Mouse (Mus musculus) layer of hippocampus, postnatal 14 days (tissue): Measurements from ENCODE around the gene Magt1. TPM values are rescaled to one million over a fixed set of nuclear protein-coding genes. Genes with fewer than 3 reads are reported as not detected.
"Not testable (repeated sequence)": the region's sequence is repeated elsewhere in the genome, so short reads cannot be mapped to it uniquely, and the experiment has no call there.

Experiments
- DNase-seq, 2 experiments: peaks; one replicate each; pipeline ENCODE4 v3.0.0; 2021 to 2022; ENCODE audit warnings: low spot score in 2 of 2, mixed read lengths in 1 of 2
- long read RNA-seq, 2 experiments: library from polyadenylated mRNA; stranded (forward); transcript quantifications; one replicate each; pipeline ENCODE4 v2.0.0; 2021
- total RNA-seq, 2 experiments: library from RNA; stranded (reverse); gene quantifications; 2 replicates each; pipeline ENCODE4 v1.2.3; 2021

Magt1 gene
- total RNA-seq = 10 to 100 TPM; 17.6 TPM
- long read RNA-seq, experiment 1, full-length matches to known transcripts = 9 of 11 reads
- long read RNA-seq, experiment 1, partial matches to known transcripts = 0 of 11 reads
- long read RNA-seq, experiment 1, other reads (novel, unspliced or antisense) = 2 of 11 reads
- long read RNA-seq, experiment 2, full-length matches to known transcripts = 9 of 11 reads
- long read RNA-seq, experiment 2, partial matches to known transcripts = 0 of 11 reads
- long read RNA-seq, experiment 2, other reads (novel, unspliced or antisense) = 2 of 11 reads

GRCm38 (mm10) chrX:106011465-106012159 lies at the start of gene Magt1:
Gene Magt1, minus strand, starts transcription at chrX:106011906.
- peak; percentile 65 to 81 for DNase-seq

- no peak for DNase-seq
Measured at GRCm38 (mm10) chrX:106048191-106048590, 36.5 kb upstream of the Magt1 start.

DNA sequence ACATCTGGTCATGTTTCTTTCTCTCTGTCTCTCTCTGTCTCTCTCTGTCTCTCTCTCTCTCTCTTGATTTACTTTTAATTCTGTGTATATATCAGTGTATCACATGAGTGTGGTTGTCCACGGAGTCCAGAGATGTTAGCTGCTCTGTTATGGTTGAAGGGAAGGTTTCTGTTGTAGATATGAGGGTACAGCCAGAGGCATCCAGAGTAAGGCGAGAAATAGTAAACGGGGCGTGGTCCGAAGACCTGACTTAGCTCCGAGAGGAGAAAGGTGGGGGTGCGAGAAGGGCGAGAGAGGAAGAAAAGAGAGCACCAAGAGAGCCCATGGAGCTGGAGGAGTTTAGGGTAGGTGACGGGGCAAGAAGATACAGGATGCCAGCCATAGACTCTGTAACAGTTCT lies 34.2 kb upstream of the Magt1 start:
- no peak for DNase-seq

DNA sequence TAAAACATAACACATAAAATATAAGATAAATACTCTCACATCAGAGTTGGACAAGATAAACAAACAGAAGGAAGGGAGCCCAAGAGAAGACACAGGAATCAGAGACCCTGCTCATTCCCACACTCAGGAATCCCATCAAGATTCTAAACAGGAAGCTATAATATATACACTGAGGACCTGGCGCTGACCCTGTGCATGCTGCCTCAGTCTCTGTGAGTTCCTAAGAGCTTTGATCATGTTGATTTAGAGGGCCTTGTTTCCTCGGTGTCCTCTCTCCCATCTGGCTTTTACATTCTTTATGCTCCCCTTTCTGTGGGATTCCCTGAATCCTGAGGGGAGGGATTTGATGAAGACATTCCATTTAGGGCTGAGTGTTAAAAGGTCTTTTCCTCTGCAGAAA lies 33.7 kb upstream of the Magt1 start:
- no peak for DNase-seq

DNA sequence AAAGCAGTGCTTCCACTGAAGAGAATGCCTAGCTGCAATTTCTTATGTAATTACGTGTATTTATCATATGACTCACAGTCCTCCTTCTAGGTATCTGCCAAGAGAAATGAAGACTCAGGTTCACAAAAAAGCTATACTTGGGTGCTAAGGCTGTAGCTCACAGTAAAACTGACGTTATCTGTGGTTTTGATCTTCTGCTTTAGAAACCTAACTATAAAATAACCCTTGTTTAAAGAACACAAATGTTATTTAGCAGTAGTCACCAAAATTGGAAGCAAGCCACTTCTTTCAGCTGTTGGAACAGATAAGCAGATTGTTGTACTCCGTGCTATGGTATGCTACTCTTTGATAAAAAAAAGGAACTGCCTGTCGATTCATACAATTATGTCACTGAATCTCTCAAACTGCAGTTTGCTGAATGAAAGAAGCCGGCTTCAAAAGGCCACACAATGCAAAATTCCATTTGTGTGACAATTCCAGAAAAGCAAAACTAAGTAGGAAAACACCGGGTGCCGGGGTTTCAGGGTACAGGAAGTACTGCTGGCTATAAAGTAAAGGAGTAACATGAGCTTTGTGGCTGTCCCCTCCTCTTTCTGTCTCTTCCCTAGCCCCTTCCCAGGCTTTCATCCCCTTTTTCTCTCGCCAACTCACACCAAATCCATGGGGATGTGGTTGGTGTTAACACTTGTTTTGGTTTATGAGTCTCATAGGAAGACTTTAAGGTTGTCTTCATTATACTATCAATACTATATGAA lies 32.3 kb upstream of the Magt1 start:
- DNase-seq = peak in 1 of 2 experiments; percentile 58

- no peak for DNase-seq
Measured at GRCm38 (mm10) chrX:106037185-106037752, 25.6 kb upstream of the Magt1 start.

- no peak for DNase-seq
Measured at GRCm38 (mm10) chrX:106035727-106036126, 24.0 kb upstream of the Magt1 start.

GRCm38 (mm10) chrX:106031124-106031523 lies 19.4 kb upstream of the Magt1 start:
- DNase-seq = no peak

GRCm38 (mm10) chrX:106030176-106030575 lies 18.5 kb upstream of the Magt1 start:
- DNase-seq = no peak

DNA sequence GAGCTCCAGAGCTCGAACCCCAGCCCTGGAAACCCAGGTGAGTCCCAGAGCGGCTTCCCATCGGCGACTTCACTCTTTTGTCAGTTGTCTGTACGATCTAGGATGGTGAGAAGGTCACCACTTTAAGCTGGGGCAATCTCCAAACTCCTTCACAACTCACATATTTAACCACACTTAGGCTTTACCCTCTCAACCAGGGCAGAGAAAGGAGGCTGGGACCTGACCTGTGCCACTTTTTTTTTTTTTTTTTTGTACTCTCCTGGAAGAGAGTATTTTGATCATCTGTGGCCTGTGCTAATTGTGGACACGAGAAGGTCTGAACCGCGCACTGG lies 15.6 kb upstream of the Magt1 start:
- no peak for DNase-seq

DNA sequence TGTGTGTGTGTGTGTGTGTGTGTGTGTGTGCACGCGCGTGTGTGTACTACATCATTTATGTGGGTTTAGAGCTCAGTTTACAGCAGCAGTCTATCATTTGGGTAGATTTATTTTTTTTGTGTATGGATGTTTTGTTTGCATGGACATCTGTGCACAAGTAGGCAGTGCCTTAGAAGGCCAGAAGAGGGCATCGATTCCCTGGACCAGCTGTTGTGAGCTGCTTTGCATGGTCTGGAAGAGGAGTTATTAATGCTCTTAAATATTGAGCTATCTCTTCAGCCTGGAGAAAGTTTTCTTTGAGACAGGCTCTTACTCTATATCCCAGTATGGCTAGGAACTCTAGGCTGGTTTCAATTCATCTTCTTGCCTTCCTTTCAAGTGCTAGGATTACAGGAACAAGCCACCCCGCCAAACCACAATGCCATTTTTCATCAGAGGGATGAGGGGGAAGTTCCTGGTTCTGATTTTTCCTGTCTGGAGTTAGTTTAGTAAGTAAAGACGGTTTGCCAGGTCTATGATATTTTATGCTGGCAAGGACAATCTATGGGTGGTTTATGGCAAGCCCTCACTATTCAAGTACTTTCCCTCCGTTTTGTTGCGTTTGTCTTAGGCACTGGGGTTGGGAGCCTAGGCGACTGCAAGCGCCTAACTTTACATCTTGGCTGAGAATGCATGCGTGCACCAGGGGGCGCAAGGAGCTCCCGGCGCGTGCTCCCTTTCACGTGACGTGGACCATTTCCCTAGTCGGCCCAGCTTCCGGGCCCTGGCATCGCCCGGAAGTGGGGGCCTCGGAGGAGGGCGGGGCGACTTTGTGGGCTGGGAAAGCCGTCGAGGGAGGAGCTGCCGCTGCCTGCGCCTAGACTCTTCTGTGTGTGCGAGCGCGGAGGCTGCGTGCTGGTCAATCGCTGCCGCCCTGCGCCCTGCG lies 15.0 kb upstream of the Magt1 start, which contains the start of gene Atp7a:
TSS of gene Atp7a (plus strand) at position 859 of the 925 bp plus-strand sequence.
- DNase-seq = peak; percentile 84 to 92

DNA sequence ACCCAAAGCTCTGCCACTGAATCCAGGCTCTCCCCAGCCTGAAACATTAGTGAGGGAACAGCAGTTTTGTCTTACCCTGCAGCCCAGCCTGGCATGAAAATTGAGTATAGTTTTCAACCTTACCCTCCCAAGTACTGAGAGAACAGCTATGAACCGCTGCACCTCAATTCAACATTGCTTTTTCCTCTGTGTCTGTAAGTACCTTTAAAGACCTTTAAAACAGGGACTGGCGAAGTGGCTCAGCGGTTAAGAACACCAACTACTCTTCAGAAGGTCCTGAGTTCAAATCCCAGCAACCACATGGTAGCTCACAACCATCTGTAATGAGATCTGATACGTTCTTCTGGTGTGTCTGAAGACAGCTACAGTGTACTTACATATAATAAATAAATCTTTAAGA lies 5.8 kb upstream of the Magt1 start:
- no peak for DNase-seq

GRCm38 (mm10) chrX:106017102-106017501 lies 5.4 kb upstream of the Magt1 start:
- no peak for DNase-seq

DNA sequence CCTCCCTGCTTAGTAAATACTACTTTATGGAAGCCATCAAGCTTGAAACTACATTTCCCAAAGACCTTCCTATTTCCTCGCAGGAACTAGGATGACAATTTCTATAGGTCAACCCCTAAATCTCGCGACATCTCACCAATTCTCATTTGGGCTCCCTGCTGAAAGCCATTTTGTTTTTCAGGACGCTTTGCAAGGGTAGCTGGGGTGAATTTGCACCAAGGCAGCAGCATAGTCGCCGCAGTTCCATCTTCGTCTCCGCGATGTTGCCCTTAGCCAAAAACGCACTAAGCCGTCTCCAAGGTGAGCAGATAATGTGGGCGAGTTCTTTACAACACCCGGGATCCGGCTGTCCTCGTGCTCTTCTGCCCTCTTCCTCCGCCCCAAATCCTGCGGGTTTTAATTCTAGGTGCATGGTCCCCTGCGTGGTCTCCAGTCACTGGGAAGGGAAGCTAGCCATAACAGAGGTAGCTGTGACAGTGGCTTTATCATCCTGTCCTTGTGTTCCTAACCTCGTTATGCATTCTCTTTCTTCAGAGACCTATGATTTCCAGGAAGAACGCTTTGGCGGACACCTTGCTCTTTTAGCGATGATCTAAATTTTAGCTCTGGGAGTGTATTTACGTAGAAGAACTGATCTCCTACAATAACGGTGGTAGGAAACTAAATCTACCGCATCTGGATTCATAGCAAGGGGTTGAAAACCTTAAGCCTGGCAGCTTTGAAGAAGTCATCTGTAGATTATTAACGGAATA lies 4.0 kb upstream of the Magt1 start, which contains the start of gene Cox7b:
TSS of gene Cox7b (plus strand) at position 130 of the 752 bp plus-strand sequence.
- peak; percentile 61 to 85 for DNase-seq

DNA sequence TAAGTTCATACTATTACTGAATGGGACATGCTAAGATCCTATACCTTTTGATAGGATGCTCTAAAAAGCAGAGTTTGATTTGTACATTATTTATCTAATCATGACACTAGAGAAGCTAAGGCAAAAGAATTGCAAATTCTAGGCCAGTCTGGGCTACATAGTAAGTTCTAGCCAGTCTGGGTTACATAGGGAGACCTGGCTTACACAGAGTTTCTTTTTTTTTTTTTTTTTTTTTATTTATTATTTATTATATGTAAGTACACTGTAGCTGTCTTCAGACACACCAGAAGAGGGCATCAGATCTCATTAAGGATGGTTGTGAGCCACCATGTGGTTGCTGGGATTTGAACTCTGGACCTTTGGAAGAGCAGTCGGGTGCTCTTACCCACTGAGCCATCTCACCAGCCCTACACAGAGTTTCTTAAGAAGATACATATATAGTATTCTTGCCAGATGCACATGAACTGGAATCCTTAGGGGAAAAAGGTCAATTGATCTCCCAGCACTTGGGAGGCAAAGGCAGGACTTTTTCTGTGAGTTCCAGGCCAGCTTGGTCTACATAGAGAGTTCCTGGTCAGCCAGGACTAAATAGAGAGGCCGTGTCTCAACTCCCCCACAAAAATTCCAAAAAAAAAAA lies 3.2 kb upstream of the Magt1 start:
- not testable (repeated sequence) for DNase-seq

DNA sequence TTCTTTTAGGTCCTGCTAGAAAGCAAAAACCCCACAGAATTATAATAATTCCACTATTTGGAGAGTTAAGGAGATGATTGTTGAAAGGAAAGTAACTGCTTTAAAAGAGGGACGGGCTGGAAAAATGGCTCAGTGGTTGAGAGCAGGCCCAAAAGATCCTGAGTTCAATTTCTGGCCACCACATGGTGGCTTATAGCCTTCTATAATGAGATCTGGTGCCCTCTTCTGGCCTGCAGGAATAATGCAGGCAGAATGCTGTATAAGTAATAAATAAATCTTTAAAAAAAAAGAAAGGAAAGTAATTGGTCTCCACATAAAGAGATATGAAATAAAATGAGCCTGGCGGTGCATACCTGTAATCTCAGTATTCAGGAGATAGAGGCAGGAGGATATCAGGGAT lies 1.5 kb upstream of the Magt1 start:
- DNase-seq = peak in 1 of 2 experiments; percentile 41

GRCm38 (mm10) chrX:106012559-106012958 lies 853 bp upstream of the Magt1 start:
- no peak for DNase-seq

GRCm38 (mm10) chrX:106010762-106011161 lies 944 bp downstream of the Magt1 start:
- DNase-seq = no peak

DNA sequence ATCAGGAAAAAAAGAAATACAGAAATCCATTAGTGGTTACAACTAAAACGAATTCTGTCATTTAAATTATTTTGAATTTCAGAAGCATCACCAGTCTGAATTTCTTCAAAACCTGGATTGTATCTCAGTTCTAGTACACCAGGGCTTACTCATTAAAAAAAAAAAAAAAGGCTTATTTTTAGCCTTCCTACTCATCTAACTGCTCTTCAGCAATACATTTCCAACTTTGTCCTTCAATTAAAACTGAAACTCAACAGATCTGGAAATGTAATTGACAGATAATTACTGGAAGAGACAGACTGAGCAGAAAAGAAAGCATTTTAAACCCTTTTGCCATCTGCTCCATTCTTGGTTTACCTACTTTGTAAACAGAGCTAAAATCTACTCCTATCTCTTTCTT lies 10.1 kb downstream of the Magt1 start:
- no peak for DNase-seq
